Mouse (Mus musculus) G1E-ER4 (cell line): Measurements from ENCODE around the gene Sirt7. TPM values are rescaled to one million over a fixed set of nuclear protein-coding genes. Genes with fewer than 3 reads are reported as not detected.

Experiments used
- GATA1 ChIP-seq: IDR thresholded peaks from one replicate; pipeline ENCODE4 v1.8.0; 2012; ENCODE audit warnings: low read length, inconsistent platforms
- polyA plus RNA-seq: library from polyadenylated mRNA; stranded (reverse); fragments of >175 nt; gene quantifications from 2 replicates; pipeline ENCODE4 v1.2.3, GENCODE M21; 2012

Sirt7 gene
- polyA plus RNA-seq, 1 experiment, result 170 TPM

GRCm38 (mm10) chr11:120613976-120614375 lies 11.1 kb downstream of the Sirt7 start:
- no peak for TF ChIP-seq GATA1

- no peak for TF ChIP-seq GATA1
Measured at GRCm38 (mm10) chr11:120613481-120613972, 11.5 kb downstream of the Sirt7 start.

GRCm38 (mm10) chr11:120612763-120613162 lies 12.3 kb downstream of the Sirt7 start:
- TF ChIP-seq GATA1, result no peak

GRCm38 (mm10) chr11:120610477-120611046 lies 14.5 kb downstream of the Sirt7 start:
- TF ChIP-seq GATA1, result no peak

GRCm38 (mm10) chr11:120609250-120609649 lies 15.8 kb downstream of the Sirt7 start:
- no peak for TF ChIP-seq GATA1

- TF ChIP-seq GATA1, result no peak
Measured at GRCm38 (mm10) chr11:120608241-120609034, 16.6 kb downstream of the Sirt7 start, which contains the start of gene Npb. TSS of gene Npb (plus strand) at chr11:120608477.

- no peak for TF ChIP-seq GATA1
Measured at GRCm38 (mm10) chr11:120606764-120607163, 18.3 kb downstream of the Sirt7 start.

- TF ChIP-seq GATA1, result no peak
Measured at GRCm38 (mm10) chr11:120605667-120606066, 19.4 kb downstream of the Sirt7 start.

- no peak for TF ChIP-seq GATA1
Measured at GRCm38 (mm10) chr11:120603545-120603944, 21.5 kb downstream of the Sirt7 start.

- no peak for TF ChIP-seq GATA1
Measured at GRCm38 (mm10) chr11:120600716-120601115, 24.3 kb downstream of the Sirt7 start.

GRCm38 (mm10) chr11:120598990-120599549 lies 26.0 kb downstream of the Sirt7 start:
- TF ChIP-seq GATA1, result no peak

GRCm38 (mm10) chr11:120598283-120598989 lies 26.6 kb downstream of the Sirt7 start, which contains the start of the genes Alyref and Anapc11:
TSS of gene Alyref (minus strand) at chr11:120598365.
TSS of gene Anapc11 (plus strand) at chr11:120598421.
- TF ChIP-seq GATA1, result no peak

GRCm38 (mm10) chr11:120597240-120598235 lies 27.5 kb downstream of the Sirt7 start:
- no peak for TF ChIP-seq GATA1

GRCm38 (mm10) chr11:120588531-120588930 lies 36.5 kb downstream of the Sirt7 start:
- TF ChIP-seq GATA1, result peak; percentile 35

- TF ChIP-seq GATA1, result no peak
Measured at GRCm38 (mm10) chr11:120583937-120584336, 41.1 kb downstream of the Sirt7 start.
